Mouse (Mus musculus): ENCODE measurements around the gene Tcf15. TPM values are rescaled to one million over a fixed set of nuclear protein-coding genes. Genes with fewer than 3 reads are reported as not detected.
A peak's percentile ranks its signal among the peaks of the same experiment; 100 is the strongest.

Tcf15 gene
- polyA plus RNA-seq, 1 experiment from 2014 or later = 3.8 TPM

- H3K36me3 ChIP-seq = no peaks in the 10 kb centered on the region
- H3K9me3 ChIP-seq = no peaks in the 10 kb centered on the region
- H3K4me2 ChIP-seq (replicated peaks) = peak overlapping the region; percentile 74
- H3K4me1 ChIP-seq = peaks cover 22% of the 10 kb centered on the region
- no peak for ATAC-seq (ENCODE audit: low FRiP score, low read depth)
- H3K9ac ChIP-seq (replicated peaks) = no peak overlapping the region
- H3K27me3 ChIP-seq = peaks cover 20% of the 10 kb centered on the region; the same call in 1 of the 2 replicates
- H3K27ac ChIP-seq (replicated peaks) = no peak overlapping the region
- 95% methylated on average over 10 of the region's 10 CpGs for WGBS
- H3K4me3 ChIP-seq = no peak overlapping the region
Observed at GRCm38 (mm10) chr2:152106597-152106996, 36.8 kb upstream of the Tcf15 start.

- H3K4me2 ChIP-seq (replicated peaks) = no peak overlapping the region
- no peaks in the 10 kb centered on the region for H3K36me3 ChIP-seq
- no peak overlapping the region for H3K4me3 ChIP-seq
- H3K27ac ChIP-seq (replicated peaks) = no peak overlapping the region
- H3K27me3 ChIP-seq = peaks cover 8% of the 10 kb centered on the region; the same call in 1 of the 2 replicates
- WGBS = 76% methylated on average over 7 of the region's 7 CpGs
- no peak overlapping the region for H3K9ac ChIP-seq (replicated peaks)
- ATAC-seq (ENCODE audit: low FRiP score, low read depth) = no peak
- no peaks in the 10 kb centered on the region for H3K9me3 ChIP-seq
- H3K4me1 ChIP-seq = peaks cover 28% of the 10 kb centered on the region
Observed at GRCm38 (mm10) chr2:152108702-152109101, 34.7 kb upstream of the Tcf15 start.

- ATAC-seq (ENCODE audit: low FRiP score, low read depth) = no peak
- 89% methylated on average over 5 of the region's 5 CpGs for WGBS
- Histone ChIP-seq H3K4me2 (replicated peaks) (no peak overlapping the region), H3K27ac (replicated peaks) (no peak overlapping the region), H3K9ac (replicated peaks) (no peak overlapping the region), H3K27me3 (peaks cover 12% of the 10 kb centered on the region; the same call in 1 of the 2 replicates), H3K36me3 (no peaks in the 10 kb centered on the region), H3K4me3 (no peak overlapping the region), H3K9me3 (no peaks in the 10 kb centered on the region), H3K4me1 (peaks cover 33% of the 10 kb centered on the region)
Observed at GRCm38 (mm10) chr2:152109386-152109785, 34.0 kb upstream of the Tcf15 start.

GRCm38 (mm10) chr2:152111311-152111710 lies 32.0 kb upstream of the Tcf15 start:
- Histone ChIP-seq H3K9me3 (no peaks in the 10 kb centered on the region), H3K4me1 (peaks cover 31% of the 10 kb centered on the region), H3K9ac (replicated peaks) (no peak overlapping the region), H3K27ac (replicated peaks) (no peak overlapping the region), H3K27me3 (peaks cover 26% of the 10 kb centered on the region), H3K4me2 (replicated peaks) (no peak overlapping the region), H3K4me3 (no peak overlapping the region), H3K36me3 (no peaks in the 10 kb centered on the region)
- WGBS = 70% methylated on average over 2 of the region's 2 CpGs
- ATAC-seq (ENCODE audit: low FRiP score, low read depth) = no peak

- peak; percentile 68 for ATAC-seq (ENCODE audit: low FRiP score, low read depth)
- peaks cover 26% of the 10 kb centered on the region for H3K27me3 ChIP-seq
- H3K4me1 ChIP-seq = peaks cover 27% of the 10 kb centered on the region
- no peaks in the 10 kb centered on the region for H3K36me3 ChIP-seq
- H3K9ac ChIP-seq (replicated peaks) = no peak overlapping the region
- H3K9me3 ChIP-seq = no peaks in the 10 kb centered on the region
- no peak overlapping the region for H3K27ac ChIP-seq (replicated peaks)
- 8% methylated on average over 7 of the region's 7 CpGs for WGBS
- no peak overlapping the region for H3K4me2 ChIP-seq (replicated peaks)
- no peak overlapping the region for H3K4me3 ChIP-seq
Observed at GRCm38 (mm10) chr2:152111920-152112319, 31.4 kb upstream of the Tcf15 start.

GRCm38 (mm10) chr2:152112490-152112889 lies 30.9 kb upstream of the Tcf15 start:
- no peak for ATAC-seq (ENCODE audit: low FRiP score, low read depth)

GRCm38 (mm10) chr2:152112970-152113369 lies 30.4 kb upstream of the Tcf15 start:
- no peak for ATAC-seq (ENCODE audit: low FRiP score, low read depth)
- no peaks in the 10 kb centered on the region for H3K36me3 ChIP-seq
- no peak overlapping the region for H3K9ac ChIP-seq (replicated peaks)
- peaks cover 27% of the 10 kb centered on the region for H3K4me1 ChIP-seq
- H3K27ac ChIP-seq (replicated peaks) = no peak overlapping the region
- 69% methylated on average over 10 of the region's 10 CpGs for WGBS
- H3K4me2 ChIP-seq (replicated peaks) = no peak overlapping the region
- no peak overlapping the region for H3K4me3 ChIP-seq
- H3K27me3 ChIP-seq = peaks cover 33% of the 10 kb centered on the region
- no peaks in the 10 kb centered on the region for H3K9me3 ChIP-seq

More at GRCm38 (mm10) chr2:152112490-152112889, 30.9 kb upstream of the Tcf15 start:
- H3K36me3 ChIP-seq = no peaks in the 10 kb centered on the region
- no peak overlapping the region for H3K4me2 ChIP-seq (replicated peaks)
- peaks cover 31% of the 10 kb centered on the region for H3K27me3 ChIP-seq
- H3K4me3 ChIP-seq = no peak overlapping the region
- no peaks in the 10 kb centered on the region for H3K9me3 ChIP-seq
- no peak overlapping the region for H3K9ac ChIP-seq (replicated peaks)
- WGBS = 79% methylated on average over 5 of the region's 5 CpGs
- H3K4me1 ChIP-seq = peaks cover 27% of the 10 kb centered on the region
- no peak overlapping the region for H3K27ac ChIP-seq (replicated peaks)

- Histone ChIP-seq H3K36me3 (no peaks in the 10 kb centered on the region), H3K9ac (replicated peaks) (peak overlapping the region; percentile 50), H3K27ac (replicated peaks) (peak overlapping the region; percentile 40; the same call in 1 of the 2 replicates), H3K4me2 (replicated peaks) (peak overlapping the region; percentile 54), H3K4me3 (peak overlapping the region; percentile 28), H3K27me3 (peaks cover 33% of the 10 kb centered on the region), H3K4me1 (peaks cover 25% of the 10 kb centered on the region), H3K9me3 (no peaks in the 10 kb centered on the region)
- 15% methylated on average over 27 of the region's 36 CpGs for WGBS
- ATAC-seq (ENCODE audit: low FRiP score, low read depth) = peak; percentile 78
Observed at GRCm38 (mm10) chr2:152114057-152114975, 29.0 kb upstream of the Tcf15 start.

- H3K36me3 ChIP-seq = no peaks in the 10 kb centered on the region
- H3K27me3 ChIP-seq = peaks cover 33% of the 10 kb centered on the region
Observed at GRCm38 (mm10) chr2:152117694-152118093, 25.7 kb upstream of the Tcf15 start.

GRCm38 (mm10) chr2:152119228-152119865 lies 24.0 kb upstream of the Tcf15 start:
- Histone ChIP-seq H3K27me3 (peaks cover 28% of the 10 kb centered on the region), H3K4me2 (replicated peaks) (no peak overlapping the region), H3K27ac (replicated peaks) (0 out of 2 replicates have a peak overlapping the region, but pooled peaks have one; percentile 10), H3K9ac (replicated peaks) (peak overlapping the region; percentile 12; the same call in 1 of the 2 replicates), H3K36me3 (no peaks in the 10 kb centered on the region), H3K4me3 (no peak overlapping the region), H3K9me3 (no peaks in the 10 kb centered on the region), H3K4me1 (peaks cover 18% of the 10 kb centered on the region)
- 45% methylated on average over 6 of the region's 6 CpGs for WGBS
- ATAC-seq (ENCODE audit: low FRiP score, low read depth) = no peak

More at GRCm38 (mm10) chr2:152117694-152118093, 25.7 kb upstream of the Tcf15 start:
- ATAC-seq (ENCODE audit: low FRiP score, low read depth) = no peak
- 82% methylated on average over 7 of the region's 7 CpGs for WGBS
- Histone ChIP-seq H3K4me3 (no peak overlapping the region), H3K27ac (replicated peaks) (no peak overlapping the region), H3K9me3 (no peaks in the 10 kb centered on the region), H3K4me1 (peaks cover 22% of the 10 kb centered on the region), H3K4me2 (replicated peaks) (no peak overlapping the region), H3K9ac (replicated peaks) (no peak overlapping the region)

GRCm38 (mm10) chr2:152122896-152123295 lies 20.5 kb upstream of the Tcf15 start:
- Histone ChIP-seq H3K9me3 (no peaks in the 10 kb centered on the region), H3K4me1 (peaks cover 6% of the 10 kb centered on the region; the same call in 1 of the 2 replicates), H3K27me3 (peaks cover 6% of the 10 kb centered on the region; the same call in 1 of the 2 replicates), H3K27ac (replicated peaks) (no peak overlapping the region), H3K9ac (replicated peaks) (no peak overlapping the region), H3K4me3 (no peak overlapping the region), H3K4me2 (replicated peaks) (no peak overlapping the region), H3K36me3 (no peaks in the 10 kb centered on the region)
- no peak for ATAC-seq (ENCODE audit: low FRiP score, low read depth)
- 86% methylated on average over 9 of the region's 9 CpGs for WGBS

GRCm38 (mm10) chr2:152128597-152128996 lies 14.8 kb upstream of the Tcf15 start:
- H3K27me3 ChIP-seq = 0 out of 2 replicates have a peak, but pooled peaks cover 9% of the 10 kb centered on the region
- H3K4me1 ChIP-seq = no peaks in the 10 kb centered on the region
- no peak overlapping the region for H3K4me2 ChIP-seq (replicated peaks)
- H3K9ac ChIP-seq (replicated peaks) = no peak overlapping the region
- no peaks in the 10 kb centered on the region for H3K9me3 ChIP-seq
- no peak overlapping the region for H3K4me3 ChIP-seq
- no peaks in the 10 kb centered on the region for H3K36me3 ChIP-seq
- WGBS = 81% methylated on average over 2 of the region's 2 CpGs
- ATAC-seq (ENCODE audit: low FRiP score, low read depth) = no peak
- no peak overlapping the region for H3K27ac ChIP-seq (replicated peaks)
